Mouse (Mus musculus) liver, postnatal 0 days (tissue): ENCODE results near the gene Pigz. TPM values are rescaled to one million over a fixed set of nuclear protein-coding genes. Genes with fewer than 3 reads are reported as not detected.
A peak's percentile ranks its signal among the peaks of the same experiment; 100 is the strongest.
"Not testable (repeated sequence)": the region's sequence is repeated elsewhere in the genome, so short reads cannot be mapped to it uniquely, and the experiment has no call there.

Experiments
- ATAC-seq: fragments of 200-750 bp; cut with Nextera tagmentation; 2 replicates; pipeline ENCODE4 v1.8.0; 2017; ENCODE audit warnings: mild to moderate bottlenecking, moderate library complexity
- DNase-seq: peaks from one replicate; pipeline ENCODE4 v3.0.0-alpha.2; 2016
- H3K27ac ChIP-seq: fragments of 300-500 bp; sonication (generic); 2 replicates; pipeline ENCODE4 v1.5.1; 2014; ENCODE audit warnings: antibody characterized with exemption, moderate library complexity, mild to moderate bottlenecking, low read depth
- H3K27me3 ChIP-seq: fragments of 300-500 bp; sonication (generic); 2 replicates; pipeline ENCODE4 v1.6.1; 2014; ENCODE audit warnings: low read length, control low read depth, mixed read lengths; ENCODE audit not compliant: insufficient read depth
- H3K36me3 ChIP-seq: fragments of 300-500 bp; sonication (generic); replicated peaks from 2 replicates; pipeline ENCODE4 v1.6.1; 2014; ENCODE audit warnings: mild to moderate bottlenecking, control low read depth, low read length, moderate library complexity, mixed read lengths; ENCODE audit not compliant: insufficient read depth
- H3K4me1 ChIP-seq: fragments of 300-500 bp; sonication (generic); 2 replicates; pipeline ENCODE4 v1.6.1; 2014; ENCODE audit warnings: antibody characterized with exemption, mild to moderate bottlenecking, control low read depth; ENCODE audit not compliant: insufficient read depth
- H3K4me2 ChIP-seq: fragments of 300-500 bp; sonication (generic); 2 replicates; pipeline ENCODE4 v1.6.1; 2014; ENCODE audit warnings: low read depth, mild to moderate bottlenecking, low read length, moderate library complexity, mixed read lengths
- H3K4me3 ChIP-seq: fragments of 300-500 bp; sonication (generic); 2 replicates; pipeline ENCODE4 v1.5.1; 2014; ENCODE audit warnings: low read depth, low read length
- H3K9ac ChIP-seq: fragments of 300-500 bp; sonication (generic); replicated peaks from 2 replicates; pipeline ENCODE4 v1.6.1; 2014; ENCODE audit warnings: mild to moderate bottlenecking, moderate library complexity
- H3K9me3 ChIP-seq: fragments of 300-500 bp; sonication (generic); 2 replicates; pipeline ENCODE4 v1.6.1; 2016; ENCODE audit warnings: mild to moderate bottlenecking, control low read depth, low read length, mixed read lengths
- CTCF ChIP-seq: sonication (generic); IDR thresholded peaks from 2 replicates; pipeline ENCODE4 v1.5.1; 2016; ENCODE audit warnings: antibody characterized with exemption, low read depth
- EP300 ChIP-seq: IDR thresholded peaks from 2 replicates; pipeline ENCODE4 v1.6.1; 2016; ENCODE audit warnings: antibody characterized with exemption, low read depth, mild to moderate bottlenecking
- WGBS: fragments of 180-500 bp; shearing (Covaris S2); extraction: QIAGEN DNeasy Blood & Tissue Kit; methylation state at CpG from one replicate; pipeline ENCODE4 v1.1.7; 2014; ENCODE audit not compliant: insufficient replicate concordance; 5-methylcytosine and 5-hydroxymethylcytosine counted together
- polyA plus RNA-seq: library from polyadenylated mRNA; unstranded; fragments of >200 nt; fragmentation: Nextera tagmentation; extraction: Ambion mirVana; gene quantifications from 2 replicates; pipeline ENCODE4 v1.2.1, GENCODE M21; 2015

The Pigz gene
- polyA plus RNA-seq, 1 experiment from 2014 or later = 0.18 TPM

DNA sequence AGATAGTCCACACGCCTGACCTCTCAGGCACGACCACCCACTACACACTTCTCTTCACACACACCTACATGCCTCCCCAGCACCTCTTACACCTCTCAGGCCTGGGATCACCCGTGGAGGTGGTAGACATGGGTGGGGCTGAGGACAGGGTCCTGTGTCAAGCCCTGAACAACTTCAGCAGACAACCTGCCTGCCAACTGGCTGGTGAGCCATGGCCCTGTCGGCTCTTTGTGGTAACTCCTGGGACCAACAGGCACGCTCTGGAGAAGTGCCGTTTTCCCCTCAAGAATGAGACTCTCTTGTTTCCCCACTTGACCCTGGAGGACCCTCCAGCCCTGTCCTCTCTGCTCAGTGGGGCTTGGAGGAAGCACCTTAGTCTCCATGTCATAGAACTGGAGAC is 11.7 kb downstream of the Pigz start:
- WGBS = 84% methylated on average over 6 of the region's 6 CpGs
- Histone ChIP-seq H3K36me3 (0 out of 2 replicates have a peak, but pooled peaks cover 2% of the 10 kb centered on the region), H3K9ac (no peak overlapping the region), H3K9me3 (no peaks in the 10 kb centered on the region), H3K4me2 (no peak overlapping the region), H3K27me3 (no peaks in the 10 kb centered on the region), H3K27ac (no peak overlapping the region), H3K4me3 (no peak overlapping the region), H3K4me1 (peaks cover 21% of the 10 kb centered on the region)
- TF ChIP-seq EP300 (no peak), CTCF (no peak)
- no peak for DNase-seq
- no peak for ATAC-seq

- not testable (repeated sequence) for H3K27me3 ChIP-seq, H3K4me2 ChIP-seq, H3K9ac ChIP-seq, DNase-seq, ATAC-seq, H3K4me3 ChIP-seq, H3K27ac ChIP-seq, H3K9me3 ChIP-seq, H3K36me3 ChIP-seq
- peaks cover 21% of the 10 kb centered on the region for H3K4me1 ChIP-seq
- WGBS = 77% methylated on average over 6 of the region's 6 CpGs
Measured at GRCm38 (mm10) chr16:31945986-31946385, 12.3 kb downstream of the Pigz start.

DNA sequence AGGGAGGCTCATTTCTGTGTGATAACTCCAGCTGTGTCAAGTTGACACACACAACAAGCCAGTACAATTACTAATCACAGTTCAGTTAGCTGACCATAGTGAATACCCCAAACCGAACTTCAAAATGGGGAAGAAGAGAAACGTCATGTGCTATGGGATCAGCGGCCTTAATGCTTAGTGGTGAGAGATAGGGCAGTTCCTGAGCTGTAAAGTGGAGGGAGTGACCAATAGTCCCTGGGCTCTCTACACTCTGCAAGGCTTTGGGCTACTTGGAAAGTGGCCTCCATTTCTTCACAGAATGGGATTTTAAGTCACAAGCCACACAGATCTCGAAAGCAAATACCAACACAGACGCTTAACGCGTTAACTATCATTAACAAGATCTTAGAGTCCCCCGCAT is 13.7 kb downstream of the Pigz start:
- TF ChIP-seq EP300 = no peak
- no peak for TF ChIP-seq CTCF
- ATAC-seq = 0 out of 2 replicates have a peak, but pooled peaks have one; percentile 11
- WGBS = 7% methylated on average over 8 of the region's 8 CpGs
- H3K4me2 ChIP-seq = peak overlapping the region; percentile 89
- 0 out of 2 replicates have a peak, but pooled peaks cover 4% of the 10 kb centered on the region for H3K36me3 ChIP-seq
- peaks cover 21% of the 10 kb centered on the region for H3K4me1 ChIP-seq
- H3K27me3 ChIP-seq = no peaks in the 10 kb centered on the region
- peak overlapping the region; percentile 79 for H3K4me3 ChIP-seq
- DNase-seq = no peak
- peak overlapping the region; percentile 88 for H3K9ac ChIP-seq
- H3K9me3 ChIP-seq = no peaks in the 10 kb centered on the region
- peak overlapping the region; percentile 85 for H3K27ac ChIP-seq

DNA sequence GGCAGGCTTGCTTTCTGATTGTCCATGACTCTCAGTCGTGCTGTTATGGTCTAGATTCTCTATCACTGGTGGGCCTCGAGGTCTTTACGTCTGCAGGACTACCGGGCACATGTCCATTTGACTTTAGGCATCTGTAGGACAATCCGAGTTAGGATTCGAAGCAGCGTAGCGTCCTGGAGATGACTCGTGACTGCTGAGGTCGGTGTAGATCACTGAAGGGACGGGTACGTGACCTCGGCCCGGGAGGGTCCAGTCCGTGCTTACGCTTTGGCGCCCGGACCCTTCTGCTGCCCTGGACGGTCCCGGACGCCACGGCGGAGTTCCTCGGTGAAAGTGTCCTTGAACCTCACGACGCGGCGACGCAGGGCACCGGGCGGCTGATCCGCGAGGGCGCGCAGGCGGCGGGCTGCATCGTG is 14.3 kb downstream of the Pigz start:
- H3K27ac ChIP-seq = peak overlapping the region; percentile 85
- peaks cover 21% of the 10 kb centered on the region for H3K4me1 ChIP-seq
- H3K9ac ChIP-seq = peak overlapping the region; percentile 88
- peak overlapping the region; percentile 79 for H3K4me3 ChIP-seq
- H3K36me3 ChIP-seq = 0 out of 2 replicates have a peak, but pooled peaks cover 4% of the 10 kb centered on the region
- peak; percentile 2; the same call in 1 of the 2 replicates for ATAC-seq
- no peak for DNase-seq
- no peaks in the 10 kb centered on the region for H3K27me3 ChIP-seq
- peak overlapping the region; percentile 89 for H3K4me2 ChIP-seq
- WGBS = 3% methylated on average over 38 of the region's 38 CpGs
- H3K9me3 ChIP-seq = no peaks in the 10 kb centered on the region
- no peak for TF ChIP-seq EP300
- TF ChIP-seq CTCF = no peak

DNA sequence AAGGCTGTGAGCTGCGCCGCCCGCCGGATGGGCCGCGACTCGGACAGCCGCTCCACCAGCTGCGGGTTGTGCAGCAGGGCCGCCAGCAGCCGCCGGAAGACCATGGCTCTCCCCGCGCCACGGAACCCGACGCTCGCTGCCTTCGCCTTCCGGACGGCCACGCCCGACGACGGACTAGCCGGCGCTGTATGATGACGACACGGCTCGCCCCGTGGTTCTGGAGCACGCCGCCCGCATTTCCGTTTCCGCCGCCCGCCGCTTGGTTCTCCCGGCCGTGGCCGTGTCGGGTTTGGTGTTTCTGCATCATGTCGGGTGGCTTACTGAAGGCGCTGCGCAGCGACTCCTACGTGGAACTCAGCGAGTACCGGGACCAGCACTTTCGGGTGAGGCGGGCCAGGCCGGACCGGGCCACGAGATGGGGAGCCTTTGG is 14.7 kb downstream of the Pigz start, which contains the start of the genes 0610012G03Rik and Ncbp2:
TSS of gene 0610012G03Rik (minus strand) at position 150 of the 430 bp plus-strand sequence.
TSS of gene Ncbp2 (plus strand) at position 169 of the 430 bp plus-strand sequence.
- Histone ChIP-seq H3K9me3 (no peaks in the 10 kb centered on the region), H3K36me3 (0 out of 2 replicates have a peak, but pooled peaks cover 6% of the 10 kb centered on the region), H3K9ac (peak within 1 kb of the TSS; percentile 88), H3K4me3 (peak within 1 kb of the TSS; percentile 79), H3K27me3 (no peaks in the 10 kb centered on the region), H3K4me1 (peaks cover 21% of the 10 kb centered on the region), H3K27ac (peak within 1 kb of the TSS; percentile 85), H3K4me2 (peak within 1 kb of the TSS; percentile 89)
- ATAC-seq (peak; percentile 94), DNase-seq (peak; percentile 98)
- WGBS = 0% methylated on average over 43 of the region's 55 CpGs
- TF ChIP-seq EP300 = no peak; the same call in 1 of the 2 replicates
- no peak; the same call in 1 of the 2 replicates for TF ChIP-seq CTCF

- Histone ChIP-seq H3K27me3 (no peaks in the 10 kb centered on the region), H3K4me3 (no peak overlapping the region), H3K4me2 (no peak overlapping the region), H3K36me3 (peaks cover 52% of the 10 kb centered on the region), H3K9me3 (no peaks in the 10 kb centered on the region), H3K27ac (no peak overlapping the region), H3K4me1 (no peaks in the 10 kb centered on the region), H3K9ac (no peak overlapping the region)
- ATAC-seq (no peak), DNase-seq (no peak)
- whole genome bisulfite sequencing = 83% methylated on average over 7 of the region's 7 CpGs
- TF ChIP-seq EP300 (no peak), CTCF (no peak)
Measured at GRCm38 (mm10) chr16:31963224-31963623, 29.6 kb downstream of the Pigz start.
